Mouse (Mus musculus) liver, postnatal 0 days (tissue): ENCODE measurements around the gene Jph2. TPM values are rescaled to one million over a fixed set of nuclear protein-coding genes. Genes with fewer than 3 reads are reported as not detected.
A peak's percentile ranks its signal among the peaks of the same experiment; 100 is the strongest.

Experiments used
- ATAC-seq: fragments of 200-750 bp; cut with Nextera tagmentation; 2 replicates; pipeline ENCODE4 v1.8.0; 2017; ENCODE audit warnings: mild to moderate bottlenecking, moderate library complexity
- DNase-seq: peaks from one replicate; pipeline ENCODE4 v3.0.0-alpha.2; 2016
- H3K27ac ChIP-seq: fragments of 300-500 bp; sonication (generic); 2 replicates; pipeline ENCODE4 v1.5.1; 2014; ENCODE audit warnings: antibody characterized with exemption, moderate library complexity, mild to moderate bottlenecking, low read depth
- H3K27me3 ChIP-seq: fragments of 300-500 bp; sonication (generic); 2 replicates; pipeline ENCODE4 v1.6.1; 2014; ENCODE audit warnings: low read length, control low read depth, mixed read lengths; ENCODE audit not compliant: insufficient read depth
- H3K36me3 ChIP-seq: fragments of 300-500 bp; sonication (generic); replicated peaks from 2 replicates; pipeline ENCODE4 v1.6.1; 2014; ENCODE audit warnings: mild to moderate bottlenecking, control low read depth, low read length, moderate library complexity, mixed read lengths; ENCODE audit not compliant: insufficient read depth
- H3K4me1 ChIP-seq: fragments of 300-500 bp; sonication (generic); 2 replicates; pipeline ENCODE4 v1.6.1; 2014; ENCODE audit warnings: antibody characterized with exemption, mild to moderate bottlenecking, control low read depth; ENCODE audit not compliant: insufficient read depth
- H3K4me2 ChIP-seq: fragments of 300-500 bp; sonication (generic); 2 replicates; pipeline ENCODE4 v1.6.1; 2014; ENCODE audit warnings: low read depth, mild to moderate bottlenecking, low read length, moderate library complexity, mixed read lengths
- H3K4me3 ChIP-seq: fragments of 300-500 bp; sonication (generic); 2 replicates; pipeline ENCODE4 v1.5.1; 2014; ENCODE audit warnings: low read depth, low read length
- H3K9ac ChIP-seq: fragments of 300-500 bp; sonication (generic); replicated peaks from 2 replicates; pipeline ENCODE4 v1.6.1; 2014; ENCODE audit warnings: mild to moderate bottlenecking, moderate library complexity
- H3K9me3 ChIP-seq: fragments of 300-500 bp; sonication (generic); 2 replicates; pipeline ENCODE4 v1.6.1; 2016; ENCODE audit warnings: mild to moderate bottlenecking, control low read depth, low read length, mixed read lengths
- CTCF ChIP-seq: sonication (generic); IDR thresholded peaks from 2 replicates; pipeline ENCODE4 v1.5.1; 2016; ENCODE audit warnings: antibody characterized with exemption, low read depth
- EP300 ChIP-seq: IDR thresholded peaks from 2 replicates; pipeline ENCODE4 v1.6.1; 2016; ENCODE audit warnings: antibody characterized with exemption, low read depth, mild to moderate bottlenecking
- WGBS: fragments of 180-500 bp; shearing (Covaris S2); extraction: QIAGEN DNeasy Blood & Tissue Kit; methylation state at CpG from one replicate; pipeline ENCODE4 v1.1.7; 2014; ENCODE audit not compliant: insufficient replicate concordance; 5-methylcytosine and 5-hydroxymethylcytosine counted together
- polyA plus RNA-seq: library from polyadenylated mRNA; unstranded; fragments of >200 nt; fragmentation: Nextera tagmentation; extraction: Ambion mirVana; gene quantifications from 2 replicates; pipeline ENCODE4 v1.2.1, GENCODE M21; 2015

Jph2 gene
- polyA plus RNA-seq, 1 experiment from 2014 or later: 0.11 TPM

GRCm38 (mm10) chr2:163360858-163361623 is 36.8 kb downstream of the Jph2 start:
- Histone ChIP-seq H3K36me3 (no peaks in the 10 kb centered on the region), H3K27ac (no peak overlapping the region), H3K4me3 (no peak overlapping the region), H3K4me2 (no peak overlapping the region), H3K4me1 (0 out of 2 replicates have a peak, but pooled peaks cover 4% of the 10 kb centered on the region), H3K9ac (no peak overlapping the region), H3K27me3 (no peaks in the 10 kb centered on the region), H3K9me3 (no peaks in the 10 kb centered on the region)
- 85% methylated on average over 16 of the region's 16 CpGs for WGBS
- DNase-seq (no peak), ATAC-seq (no peak)
- TF ChIP-seq EP300: no peak
- TF ChIP-seq CTCF: no peak

- H3K9me3 ChIP-seq: no peaks in the 10 kb centered on the region
- no peak overlapping the region for H3K4me2 ChIP-seq
- ATAC-seq (no peak), DNase-seq (no peak)
- no peak for TF ChIP-seq CTCF
- TF ChIP-seq EP300: no peak
- H3K4me3 ChIP-seq: no peak overlapping the region
- H3K27ac ChIP-seq: peak overlapping the region; percentile 55
- H3K27me3 ChIP-seq: no peaks in the 10 kb centered on the region
- 0 out of 2 replicates have a peak, but pooled peaks cover 8% of the 10 kb centered on the region for H3K4me1 ChIP-seq
- H3K9ac ChIP-seq: no peak overlapping the region
- H3K36me3 ChIP-seq: no peaks in the 10 kb centered on the region
- 35% methylated on average over 2 of the region's 2 CpGs for WGBS
These were observed 38.5 kb downstream of the Jph2 start for GRCm38 (mm10) chr2:163359253-163359652.

GRCm38 (mm10) chr2:163358662-163359061 is 39.1 kb downstream of the Jph2 start:
- DNase-seq: peak; percentile 31
- no peaks in the 10 kb centered on the region for H3K36me3 ChIP-seq
- no peak overlapping the region for H3K4me3 ChIP-seq
- H3K27ac ChIP-seq: peak overlapping the region; percentile 55
- peak overlapping the region; percentile 63; the same call in 1 of the 2 replicates for H3K4me2 ChIP-seq
- H3K9ac ChIP-seq: 0 out of 2 replicates have a peak overlapping the region, but pooled peaks have one; percentile 34
- H3K4me1 ChIP-seq: 0 out of 2 replicates have a peak, but pooled peaks cover 8% of the 10 kb centered on the region
- 51% methylated on average over 5 of the region's 5 CpGs for WGBS
- TF ChIP-seq CTCF (no peak), EP300 (peak; percentile 70)
- peak; percentile 57 for ATAC-seq
- no peaks in the 10 kb centered on the region for H3K27me3 ChIP-seq
- H3K9me3 ChIP-seq: no peaks in the 10 kb centered on the region

GRCm38 (mm10) chr2:163356113-163356840 is 41.5 kb downstream of the Jph2 start:
- no peaks in the 10 kb centered on the region for H3K9me3 ChIP-seq
- H3K27ac ChIP-seq: peak overlapping the region; percentile 55
- ATAC-seq (peak; percentile 90), DNase-seq (peak; percentile 39)
- H3K4me1 ChIP-seq: 0 out of 2 replicates have a peak, but pooled peaks cover 8% of the 10 kb centered on the region
- peak overlapping the region; percentile 34 for H3K4me3 ChIP-seq
- H3K9ac ChIP-seq: peak overlapping the region; percentile 26; the same call in 1 of the 2 replicates
- H3K27me3 ChIP-seq: no peaks in the 10 kb centered on the region
- peak overlapping the region; percentile 63 for H3K4me2 ChIP-seq
- no peak for TF ChIP-seq CTCF
- peak; percentile 88 for TF ChIP-seq EP300
- no peaks in the 10 kb centered on the region for H3K36me3 ChIP-seq
- 49% methylated on average over 12 of the region's 12 CpGs for WGBS

- Histone ChIP-seq H3K9ac (peak overlapping the region; percentile 26; the same call in 1 of the 2 replicates), H3K4me2 (peak overlapping the region; percentile 63), H3K4me3 (peak overlapping the region; percentile 34), H3K9me3 (no peaks in the 10 kb centered on the region), H3K27me3 (no peaks in the 10 kb centered on the region), H3K4me1 (0 out of 2 replicates have a peak, but pooled peaks cover 8% of the 10 kb centered on the region), H3K27ac (peak overlapping the region; percentile 55), H3K36me3 (no peaks in the 10 kb centered on the region)
- TF ChIP-seq EP300 (no peak), CTCF (no peak)
- DNase-seq (no peak), ATAC-seq (no peak)
- 39% methylated on average over 8 of the region's 8 CpGs for WGBS
These were observed 42.1 kb downstream of the Jph2 start for GRCm38 (mm10) chr2:163355666-163356065.

- WGBS: 48% methylated on average over 7 of the region's 7 CpGs
- TF ChIP-seq EP300 (no peak), CTCF (no peak)
- H3K27ac ChIP-seq: no peak overlapping the region
These were observed 44.1 kb downstream of the Jph2 start for GRCm38 (mm10) chr2:163353731-163354130.

More at GRCm38 (mm10) chr2:163353731-163354130, 44.1 kb downstream of the Jph2 start:
- Histone ChIP-seq H3K4me2 (no peak overlapping the region), H3K4me1 (0 out of 2 replicates have a peak, but pooled peaks cover 8% of the 10 kb centered on the region), H3K9me3 (no peaks in the 10 kb centered on the region), H3K4me3 (no peak overlapping the region), H3K27me3 (no peaks in the 10 kb centered on the region), H3K36me3 (no peaks in the 10 kb centered on the region), H3K9ac (no peak overlapping the region)
- DNase-seq: no peak
- ATAC-seq: no peak
